Mouse (Mus musculus) heart, postnatal 0 days (tissue): ENCODE results near the gene Brk1. TPM values are rescaled to one million over a fixed set of nuclear protein-coding genes. Genes with fewer than 3 reads are reported as not detected.

Experiments used
- ATAC-seq: fragments of 200-750 bp; cut with Nextera tagmentation; 2 replicates; pipeline ENCODE4 v1.8.0; 2017; ENCODE audit warnings: low read depth, moderate number of reproducible peaks, moderate library complexity; ENCODE audit not compliant: insufficient read depth
- DNase-seq: peaks from one replicate; pipeline ENCODE4 v3.0.0-alpha.2; 2016; ENCODE audit warnings: low spot score
- H3K27ac ChIP-seq: fragments of 300-500 bp; sonication (generic); 2 replicates; pipeline ENCODE4 v1.5.1; 2014; ENCODE audit warnings: low read depth, mild to moderate bottlenecking
- H3K27me3 ChIP-seq: fragments of 300-500 bp; sonication (generic); 2 replicates; pipeline ENCODE4 v1.6.1; 2014; ENCODE audit warnings: low read length, mixed read lengths; ENCODE audit not compliant: control insufficient read depth, insufficient read depth
- H3K36me3 ChIP-seq: fragments of 300-500 bp; sonication (generic); replicated peaks from 2 replicates; pipeline ENCODE4 v1.6.1; 2014; ENCODE audit warnings: low read length, mixed read lengths; ENCODE audit not compliant: control insufficient read depth, insufficient read depth
- H3K4me1 ChIP-seq: fragments of 300-500 bp; sonication (generic); 2 replicates; pipeline ENCODE4 v1.6.1; 2014; ENCODE audit warnings: antibody characterized with exemption; ENCODE audit not compliant: control insufficient read depth, insufficient read depth
- H3K4me2 ChIP-seq: fragments of 300-500 bp; sonication (generic); 2 replicates; pipeline ENCODE4 v1.6.1; 2014; ENCODE audit warnings: low read depth, mild to moderate bottlenecking, low read length, moderate library complexity
- H3K4me3 ChIP-seq: fragments of 300-500 bp; sonication (generic); 2 replicates; pipeline ENCODE4 v1.5.1; 2014; ENCODE audit warnings: low read depth, low read length
- H3K9ac ChIP-seq: fragments of 300-500 bp; sonication (generic); replicated peaks from 2 replicates; pipeline ENCODE4 v1.6.1; 2014; ENCODE audit warnings: low read depth, low read length, mixed read lengths
- H3K9me3 ChIP-seq: fragments of 300-500 bp; sonication (generic); replicated peaks from 2 replicates; pipeline ENCODE4 v1.6.1; 2016; ENCODE audit warnings: low read length; ENCODE audit not compliant: control insufficient read depth
- CTCF ChIP-seq: IDR thresholded peaks from 2 replicates; pipeline ENCODE4 v1.5.1; 2016; ENCODE audit warnings: antibody characterized with exemption, control low read depth, low read depth
- EP300 ChIP-seq: IDR thresholded peaks from 2 replicates; pipeline ENCODE4 v1.6.1; 2016; ENCODE audit warnings: antibody characterized with exemption, low read depth
- WGBS: fragments of 180-500 bp; shearing (Covaris S2); extraction: QIAGEN DNeasy Blood & Tissue Kit; methylation state at CpG from one replicate; pipeline ENCODE4 v1.1.7; 2014; 5-methylcytosine and 5-hydroxymethylcytosine counted together
- polyA plus RNA-seq: library from polyadenylated mRNA; unstranded; fragments of >200 nt; fragmentation: Nextera tagmentation; extraction: Ambion mirVana; gene quantifications from 2 replicates; pipeline ENCODE4 v1.2.1, GENCODE M21; 2015
- total RNA-seq: library from RNA; depleted of rRNA; stranded (reverse); fragments of >200 nt; gene quantifications from 2 replicates; pipeline ENCODE4 v1.2.3, GENCODE M21; 2014; ENCODE audit warnings: low replicate concordance

Brk1 gene
- total and polyA plus RNA-seq, 2 experiments from 2014 or later: 169 to 265 TPM

GRCm38 (mm10) chr6:113583023-113583422 lies 21.5 kb upstream of the Brk1 start:
- DNase-seq (no peak), ATAC-seq (no peak)
- Histone ChIP-seq H3K4me1 (no peaks in the 10 kb centered on the region), H3K9ac (no peak overlapping the region), H3K36me3 (0 out of 2 replicates have a peak, but pooled peaks cover 7% of the 10 kb centered on the region), H3K4me3 (no peak overlapping the region), H3K9me3 (no peaks in the 10 kb centered on the region), H3K4me2 (no peak overlapping the region), H3K27me3 (no peaks in the 10 kb centered on the region), H3K27ac (no peak overlapping the region)
- WGBS: 81% methylated on average over 4 of the region's 4 CpGs
- no peak for TF ChIP-seq EP300
- no peak for TF ChIP-seq CTCF

DNA sequence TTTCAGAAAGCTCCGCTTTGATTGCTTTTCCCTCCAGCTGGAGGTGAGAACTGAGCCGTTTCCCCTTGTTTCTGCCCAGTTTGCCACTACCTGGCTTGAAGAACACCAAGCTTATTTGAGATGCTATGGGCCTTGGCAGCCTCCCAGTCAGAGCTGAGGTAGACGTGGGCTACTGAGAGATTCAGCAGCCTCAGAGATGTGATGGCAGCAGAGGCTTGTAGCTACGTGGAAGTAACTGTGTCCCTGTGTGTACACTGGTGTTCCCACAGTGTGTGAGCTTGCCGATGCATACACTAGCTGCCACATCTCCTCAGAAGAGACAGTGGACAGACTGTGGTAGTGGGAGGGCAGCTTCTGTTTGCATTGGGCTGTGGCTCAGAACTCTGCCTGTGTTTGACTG lies 19.5 kb upstream of the Brk1 start:
- H3K4me1 ChIP-seq: no peaks in the 10 kb centered on the region
- H3K4me3 ChIP-seq: no peak overlapping the region
- no peak overlapping the region for H3K9ac ChIP-seq
- H3K9me3 ChIP-seq: no peaks in the 10 kb centered on the region
- no peak for DNase-seq
- ATAC-seq: no peak
- no peaks in the 10 kb centered on the region for H3K27me3 ChIP-seq
- H3K36me3 ChIP-seq: 0 out of 2 replicates have a peak, but pooled peaks cover 6% of the 10 kb centered on the region
- WGBS: 89% methylated on average over 5 of the region's 5 CpGs
- no peak overlapping the region for H3K27ac ChIP-seq
- TF ChIP-seq CTCF (no peak), EP300 (no peak)
- no peak overlapping the region for H3K4me2 ChIP-seq

- ATAC-seq (peak; percentile 41; the same call in 1 of the 2 replicates), DNase-seq (no peak)
- Histone ChIP-seq H3K9ac (no peak overlapping the region), H3K27ac (no peak overlapping the region), H3K36me3 (0 out of 2 replicates have a peak, but pooled peaks cover 5% of the 10 kb centered on the region), H3K27me3 (no peaks in the 10 kb centered on the region), H3K4me1 (no peaks in the 10 kb centered on the region), H3K9me3 (no peaks in the 10 kb centered on the region), H3K4me3 (no peak overlapping the region), H3K4me2 (no peak overlapping the region)
- no peak for TF ChIP-seq CTCF
- TF ChIP-seq EP300: no peak
- 57% methylated on average over 5 of the region's 5 CpGs for WGBS
Observed at GRCm38 (mm10) chr6:113586466-113587183, 17.9 kb upstream of the Brk1 start.

- WGBS: 89% methylated on average over 2 of the region's 2 CpGs
- Histone ChIP-seq H3K36me3 (0 out of 2 replicates have a peak, but pooled peaks cover 7% of the 10 kb centered on the region), H3K27ac (no peak overlapping the region), H3K4me3 (no peak overlapping the region), H3K9me3 (no peaks in the 10 kb centered on the region), H3K4me2 (no peak overlapping the region), H3K4me1 (no peaks in the 10 kb centered on the region), H3K9ac (no peak overlapping the region), H3K27me3 (no peaks in the 10 kb centered on the region)
- TF ChIP-seq EP300 (no peak), CTCF (no peak)
- DNase-seq (no peak), ATAC-seq (no peak)
Observed at GRCm38 (mm10) chr6:113592637-113593036, 11.9 kb upstream of the Brk1 start.

DNA sequence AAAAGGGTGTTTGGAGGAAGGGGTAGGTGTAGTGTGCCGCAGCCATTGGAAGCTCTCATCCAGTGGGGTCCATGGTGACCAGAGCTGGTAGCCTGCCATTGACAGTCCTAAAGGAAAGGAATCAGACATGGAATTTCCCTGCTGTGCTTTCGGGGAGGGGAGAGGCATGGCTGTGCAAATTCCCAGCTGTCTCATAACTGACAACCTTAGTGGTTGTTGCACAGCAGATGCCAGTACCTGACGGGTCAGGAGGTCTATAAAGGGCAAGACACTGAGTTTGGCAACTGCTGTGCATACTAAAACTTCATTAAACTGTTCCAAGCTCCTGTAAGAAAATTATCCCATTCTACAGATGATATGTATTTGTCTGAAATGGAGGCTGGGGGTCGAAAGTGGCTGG lies 6.6 kb upstream of the Brk1 start:
- DNase-seq (no peak), ATAC-seq (no peak)
- H3K4me1 ChIP-seq: no peaks in the 10 kb centered on the region
- no peaks in the 10 kb centered on the region for H3K27me3 ChIP-seq
- WGBS: 82% methylated on average over 4 of the region's 4 CpGs
- no peak for TF ChIP-seq EP300
- no peak for TF ChIP-seq CTCF
- no peak overlapping the region for H3K9ac ChIP-seq
- no peak overlapping the region for H3K27ac ChIP-seq
- H3K9me3 ChIP-seq: no peaks in the 10 kb centered on the region
- H3K4me3 ChIP-seq: no peak overlapping the region
- H3K4me2 ChIP-seq: no peak overlapping the region
- H3K36me3 ChIP-seq: no peaks in the 10 kb centered on the region

DNA sequence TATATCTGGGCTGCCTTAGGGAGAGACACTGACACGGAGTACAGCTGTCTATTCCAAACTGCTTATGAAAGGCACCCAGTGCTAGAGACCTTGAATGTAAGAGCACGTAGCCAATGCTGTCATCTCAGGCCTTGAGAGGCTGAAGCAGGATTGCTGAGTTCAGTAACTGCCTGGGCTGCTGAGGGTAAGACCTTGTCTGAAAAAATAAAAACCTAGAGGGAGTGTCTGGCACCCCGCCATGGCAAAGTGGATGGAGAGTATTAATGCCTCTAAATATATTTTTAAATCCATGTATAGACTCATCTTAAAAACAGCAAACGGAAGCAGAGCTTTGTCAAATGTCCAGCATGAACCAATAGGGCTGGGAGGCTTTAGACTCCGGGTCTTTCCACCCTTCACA lies 4.7 kb upstream of the Brk1 start:
- Histone ChIP-seq H3K4me1 (no peaks in the 10 kb centered on the region), H3K4me3 (no peak overlapping the region), H3K27ac (no peak overlapping the region), H3K27me3 (no peaks in the 10 kb centered on the region), H3K9me3 (no peaks in the 10 kb centered on the region), H3K9ac (no peak overlapping the region), H3K36me3 (no peaks in the 10 kb centered on the region), H3K4me2 (no peak overlapping the region)
- ATAC-seq (no peak), DNase-seq (no peak)
- TF ChIP-seq EP300 (no peak), CTCF (no peak)
- WGBS: 51% methylated on average over 5 of the region's 5 CpGs
